Mouse (Mus musculus): Measurements from ENCODE around the gene Chmp2a. TPM values are rescaled to one million over a fixed set of nuclear protein-coding genes. Genes with fewer than 3 reads are reported as not detected.
"Not testable (repeated sequence)": the region's sequence is repeated elsewhere in the genome, so short reads cannot be mapped to it uniquely, and the experiment has no call there.

Chmp2a gene
- 100 to 1,000 TPM in 1 of 2 experiments, 10 to 100 TPM in 1; 95.6 to 103 TPM for total RNA-seq (2021)
- long read RNA-seq, experiment 1, transcript Chmp2a-203 (6 exons, 930 nt) = minor isoform, 9 of 91 reads
- long read RNA-seq, experiment 1, transcript Chmp2a-201 (6 exons, 949 nt) = major isoform, 55 of 91 reads
- long read RNA-seq, experiment 1, partial matches to known transcripts = 23 of 91 reads
- long read RNA-seq, experiment 1, other reads (novel, unspliced or antisense) = 4 of 91 reads
- long read RNA-seq, experiment 2, transcript Chmp2a-201 (6 exons, 949 nt) = major isoform, 56 of 91 reads
- long read RNA-seq, experiment 2, transcript Chmp2a-203 (6 exons, 930 nt) = minor isoform, 8 of 91 reads
- long read RNA-seq, experiment 2, partial matches to known transcripts = 22 of 91 reads
- long read RNA-seq, experiment 2, other reads (novel, unspliced or antisense) = 4 of 91 reads

DNA sequence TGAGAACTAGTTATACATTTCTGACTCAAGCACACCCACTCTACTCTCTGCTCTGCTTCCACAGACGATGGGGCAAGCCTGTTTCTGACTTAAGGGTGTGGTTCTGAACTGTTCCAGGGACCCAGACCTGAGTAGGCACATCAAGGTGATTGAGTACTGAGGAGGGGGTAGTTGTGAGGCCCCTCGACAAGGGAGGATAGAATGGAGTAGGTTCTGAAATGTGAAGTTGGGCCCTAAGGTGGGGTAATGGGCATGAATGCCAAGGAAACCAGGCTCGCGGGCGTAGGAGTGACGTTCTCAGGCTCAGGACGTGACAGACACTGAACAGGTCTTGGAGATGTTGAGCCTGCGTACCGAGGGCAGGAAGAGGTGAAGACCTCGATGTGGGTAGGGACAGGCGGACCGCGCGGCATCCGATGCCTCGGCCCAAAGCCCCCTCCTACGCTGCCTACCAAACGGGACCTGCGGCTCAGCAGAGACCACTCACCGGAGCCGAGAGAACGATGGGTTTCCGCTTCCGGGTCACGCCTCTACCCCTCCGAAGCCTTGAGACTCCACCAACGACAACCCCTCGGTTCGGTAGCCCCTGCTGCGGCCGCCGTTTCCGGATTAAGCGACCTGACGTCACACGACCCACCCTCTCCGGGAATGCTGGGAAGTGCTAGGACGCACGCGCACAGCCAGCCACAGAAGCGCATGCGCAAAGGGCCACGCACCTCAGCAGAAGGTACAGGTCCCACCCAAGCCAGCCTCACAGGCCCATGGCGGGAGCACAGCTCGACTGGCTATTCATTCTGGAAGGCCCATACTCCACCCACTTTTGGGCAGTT, at the start of gene Chmp2a:
TSS of gene Chmp2a (minus strand) at position 660 of the 830 bp plus-strand sequence.
- peak; percentile 97 for DNase-seq
- intact Hi-C loops (cut with DNase I; ENCODE audit: low total_unique reads) = no loop called here

GRCm38 (mm10) chr7:13072293-13072692, 37.7 kb upstream of the Chmp2a start:
- DNase-seq = no peak
- intact Hi-C loops (cut with DNase I; ENCODE audit: low total_unique reads) = no loop called here

- intact Hi-C loops (cut with DNase I; ENCODE audit: low total_unique reads); DNase-seq: not testable (repeated sequence)
Observed at GRCm38 (mm10) chr7:13063399-13063798, 28.8 kb upstream of the Chmp2a start.

DNA sequence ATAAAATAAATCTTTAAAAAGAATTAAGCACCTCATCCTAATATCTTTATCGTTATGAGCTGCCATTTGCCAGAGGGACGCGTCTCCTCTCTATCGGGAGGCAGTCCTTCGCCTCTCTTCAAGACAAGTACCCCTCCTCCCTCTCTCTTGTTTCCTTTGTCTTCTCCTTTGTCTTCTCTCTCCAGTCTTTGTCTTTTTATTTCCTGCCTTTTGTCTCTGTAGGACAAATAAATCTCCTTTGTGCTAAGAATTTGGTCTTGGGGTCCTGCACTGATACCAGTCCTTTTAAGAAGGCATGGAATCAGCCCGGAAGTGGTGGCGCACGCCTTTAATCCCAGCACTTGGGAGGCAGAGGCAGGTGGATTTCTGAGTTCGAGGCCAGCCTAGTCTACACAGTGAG, 24.9 kb upstream of the Chmp2a start:
- DNase-seq = no peak
- intact Hi-C loops (cut with DNase I; ENCODE audit: low total_unique reads) = no loop called here

DNA sequence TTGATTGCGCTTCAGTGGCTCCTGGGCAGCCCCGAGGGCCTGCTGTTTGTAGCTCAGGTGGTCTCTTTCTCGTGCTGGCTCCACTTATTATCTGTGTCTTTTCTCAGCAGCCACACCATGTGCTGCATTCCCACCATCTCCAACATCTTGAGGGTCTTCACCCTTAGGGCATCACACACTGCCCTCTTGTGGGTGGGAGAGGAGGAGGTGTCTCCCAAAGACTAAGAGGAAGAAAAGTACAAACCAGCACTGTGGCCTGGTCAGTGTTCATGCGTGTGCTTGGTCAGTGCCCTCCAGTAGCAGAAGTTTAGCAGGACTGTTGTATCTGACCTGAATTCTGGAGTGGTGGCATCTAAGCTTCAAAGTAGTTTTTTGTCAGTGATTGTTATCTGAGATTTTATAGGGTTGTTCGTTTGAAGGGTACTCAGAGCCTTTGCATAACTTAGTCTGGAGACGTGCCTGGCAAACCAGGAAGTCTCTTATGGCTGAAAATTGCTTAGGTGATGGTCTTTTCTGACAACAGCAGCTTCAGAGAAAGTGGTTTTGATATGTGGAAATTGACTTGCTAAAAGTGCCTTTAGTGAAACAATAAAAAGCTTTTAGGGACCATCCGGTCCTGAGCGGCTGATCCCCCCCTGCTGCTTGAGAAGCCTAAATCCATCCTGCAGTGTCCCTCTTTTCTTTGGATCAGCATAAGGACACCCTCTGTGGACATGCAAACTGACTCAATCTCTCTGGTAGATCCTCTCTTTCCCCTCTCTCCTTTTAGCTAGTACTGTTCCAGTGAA, 22.5 kb upstream of the Chmp2a start:
- no peak for DNase-seq
- intact Hi-C loops (cut with DNase I; ENCODE audit: low total_unique reads) = no loop called here

DNA sequence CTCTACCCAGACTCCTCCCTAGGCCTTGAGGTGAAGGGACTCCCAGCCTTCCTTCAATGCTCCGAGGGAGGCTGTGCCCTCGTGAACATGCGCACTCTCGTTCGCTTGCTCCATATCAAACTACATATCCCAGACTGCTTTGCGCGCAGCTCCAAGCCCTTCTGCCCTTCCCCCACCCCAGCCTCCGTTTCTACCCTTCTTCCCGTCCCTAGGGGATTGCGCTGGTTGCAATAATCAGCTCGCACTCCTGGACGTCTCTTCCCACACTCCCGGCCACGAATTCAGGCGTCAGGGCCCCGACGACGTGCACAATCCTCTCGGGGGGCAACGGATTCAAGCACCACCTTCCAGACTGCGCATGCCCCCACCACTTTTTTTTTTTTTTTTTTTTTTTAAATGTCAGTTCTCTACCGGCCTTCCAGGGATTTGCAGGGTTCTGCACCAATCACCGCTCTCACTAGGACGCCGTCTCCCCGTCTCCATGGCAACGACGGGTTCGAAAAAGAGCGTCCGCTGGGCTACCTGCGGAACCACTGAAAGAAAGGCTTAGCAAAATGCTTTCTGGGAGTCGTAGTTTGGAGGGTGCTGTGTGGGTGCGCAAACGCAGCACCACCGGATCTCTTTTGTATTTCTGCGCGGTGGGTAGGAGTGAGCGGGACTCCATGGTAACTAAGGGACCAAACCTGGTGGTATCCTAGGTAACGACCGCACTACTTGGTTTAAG, 19.8 kb upstream of the Chmp2a start, which contains the start of gene Mzf1:
TSS of gene Mzf1 (minus strand) at position 478 of the 724 bp plus-strand sequence.
- peak; percentile 90 for DNase-seq
- intact Hi-C loops (cut with DNase I; ENCODE audit: low total_unique reads) = loop anchor here (5.0 kb wide), 2 partner anchors 137 to 152 kb away; no protein-coding TSS in a partner anchor

DNA sequence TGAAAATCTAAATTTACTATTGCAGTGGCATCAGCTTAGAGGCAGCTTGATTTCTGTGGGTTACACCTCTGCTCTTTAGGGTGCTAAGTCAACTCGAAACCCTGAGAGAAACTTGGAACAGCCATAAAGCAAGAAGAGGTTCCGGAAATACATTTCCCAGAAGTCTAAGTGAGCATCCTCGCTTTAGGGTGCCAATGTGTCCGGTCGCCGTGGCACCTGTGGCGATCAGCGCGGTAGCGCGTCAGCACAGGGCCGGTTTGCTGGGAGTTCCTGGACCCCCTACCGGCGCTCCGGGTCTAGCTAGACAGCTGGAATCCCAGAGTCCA, 19.3 kb upstream of the Chmp2a start:
- intact Hi-C loops (cut with DNase I; ENCODE audit: low total_unique reads) = loop anchor here (5.0 kb wide), 2 partner anchors 137 to 152 kb away; no protein-coding TSS in a partner anchor
- DNase-seq = no peak

GRCm38 (mm10) chr7:13053501-13053900, 18.9 kb upstream of the Chmp2a start:
- intact Hi-C loops (cut with DNase I; ENCODE audit: low total_unique reads) = loop anchor here (5.0 kb wide), 2 partner anchors 136 to 151 kb away; no protein-coding TSS in a partner anchor
- no peak for DNase-seq

GRCm38 (mm10) chr7:13053001-13053400, 18.4 kb upstream of the Chmp2a start:
- DNase-seq = no peak
- intact Hi-C loops (cut with DNase I; ENCODE audit: low total_unique reads) = loop anchor here (5.0 kb wide), 2 partner anchors 136 to 151 kb away; no protein-coding TSS in a partner anchor

- DNase-seq = no peak
Observed at GRCm38 (mm10) chr7:13046084-13046483, 11.5 kb upstream of the Chmp2a start.

DNA sequence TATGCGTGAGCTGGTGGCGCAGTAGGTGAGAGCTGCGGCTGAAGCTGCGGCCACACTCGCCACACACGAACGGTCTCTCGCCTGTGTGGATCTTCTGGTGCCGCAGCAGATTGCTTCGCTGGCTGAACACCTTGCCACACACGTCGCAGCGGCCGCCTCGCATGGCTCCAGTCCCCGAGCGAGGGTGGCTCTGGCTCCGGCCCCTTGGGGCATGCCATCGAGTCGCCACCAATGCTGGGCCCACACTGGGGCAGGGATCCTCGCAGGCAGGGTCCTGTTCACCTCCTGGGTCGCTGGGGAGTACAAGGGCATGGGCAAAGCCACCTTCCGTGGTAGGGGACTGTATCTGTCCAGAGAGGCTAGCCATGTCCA, 9.6 kb upstream of the Chmp2a start:
- intact Hi-C loops (cut with DNase I; ENCODE audit: low total_unique reads) = no loop called here
- DNase-seq = no peak

More at GRCm38 (mm10) chr7:13046084-13046483, 11.5 kb upstream of the Chmp2a start:
- intact Hi-C loops (cut with DNase I; ENCODE audit: low total_unique reads) = loop anchor here (5.0 kb wide), 1 partner anchor 39 kb away; no protein-coding TSS in a partner anchor

- DNase-seq = no peak
- intact Hi-C loops (cut with DNase I; ENCODE audit: low total_unique reads) = no loop called here
Observed at GRCm38 (mm10) chr7:13043445-13044253, 9.0 kb upstream of the Chmp2a start.

GRCm38 (mm10) chr7:13043120-13043444, 8.5 kb upstream of the Chmp2a start:
- DNase-seq = no peak
- intact Hi-C loops (cut with DNase I; ENCODE audit: low total_unique reads) = no loop called here

GRCm38 (mm10) chr7:13042511-13042910, 7.9 kb upstream of the Chmp2a start:
- DNase-seq = no peak
- intact Hi-C loops (cut with DNase I; ENCODE audit: low total_unique reads) = no loop called here

- intact Hi-C loops (cut with DNase I; ENCODE audit: low total_unique reads) = no loop called here
Observed at GRCm38 (mm10) chr7:13041256-13041655, 6.6 kb upstream of the Chmp2a start.

DNA sequence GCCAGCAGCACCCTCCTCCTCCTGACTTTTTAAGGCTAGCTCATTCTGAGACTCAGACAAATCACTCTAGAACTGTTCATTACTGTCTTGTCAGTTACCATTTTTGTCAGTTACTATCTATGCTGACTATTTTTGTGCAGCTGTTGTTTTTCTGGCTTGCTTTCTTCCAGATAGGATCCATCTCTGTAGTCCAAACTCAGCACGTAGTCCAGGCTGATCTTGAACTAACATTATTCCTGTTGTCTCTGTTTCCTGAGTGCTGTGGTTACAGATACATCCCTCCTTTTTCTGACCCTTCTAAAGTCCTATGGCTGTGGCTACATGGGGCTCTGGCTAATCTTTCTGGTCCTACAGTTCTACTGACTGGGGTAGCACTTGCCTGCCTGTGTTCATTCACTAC, 4.6 kb upstream of the Chmp2a start:
- no peak for DNase-seq
- intact Hi-C loops (cut with DNase I; ENCODE audit: low total_unique reads) = no loop called here

More at GRCm38 (mm10) chr7:13041256-13041655, 6.6 kb upstream of the Chmp2a start:
- no peak for DNase-seq

- intact Hi-C loops (cut with DNase I; ENCODE audit: low total_unique reads) = no loop called here
- no peak for DNase-seq
Observed at GRCm38 (mm10) chr7:13038621-13039169, 4.1 kb upstream of the Chmp2a start.
